12 mouse cellular contexts compared by ENCODE assay signal in genomic region chr11:45472171-45472570, GRCm38 (mm10).
DNase-seq lines count a peak whose midpoint lies in the region; ATAC-seq lines count a peak whose summit lies in the region.
"Had no signal": no experiment of that assay in that cellular context is flagged by ENCODE, and none has a peak within 500 bp of the region (broad histone marks: within the 10 kb centered on the region; RNA-seq: fewer than 3 reads in every experiment).

No protein-coding gene starts in this region.

- 69% methylated on average over 5 of the region's 5 CpGs for WGBS in kidney, embryonic 15.5 days

- no peaks in the 10 kb centered on the region for H3K27me3 ChIP-seq in kidney, embryonic 15.5 days

- H3K4me2 ChIP-seq in kidney, embryonic 15.5 days = no peak overlapping the region

- peak; percentile 4 for DNase-seq in adrenal gland, postnatal 25 days
- no peak for DNase-seq in adrenal gland, postnatal 4 days (ENCODE audit: low spot score in 2 of 2)
- peak; percentile 34 for DNase-seq in layer of hippocampus, adult 11-12 months (ENCODE audit: low spot score)
- DNase-seq in layer of hippocampus, adult 9-10 months (ENCODE audit: low spot score) = no peak
- peak; percentile 98 for DNase-seq in cerebellum, adult 9-11 months
- DNase-seq in layer of hippocampus, postnatal 14 days (ENCODE audit: low spot score in 2 of 2) = peak; percentile 45 to 87
- no peak for DNase-seq in thymus, postnatal 25 days
- DNase-seq: liver, postnatal 0 days; thymus, postnatal 36 days had no signal

- H3K36me3 ChIP-seq in kidney, embryonic 15.5 days = no peaks in the 10 kb centered on the region
- H3K36me3 ChIP-seq: G1E had no signal

- no peaks in the 10 kb centered on the region for H3K9me3 ChIP-seq in kidney, embryonic 15.5 days (replicated peaks)
- H3K9me3 ChIP-seq: G1E had no signal

- no peaks in the 10 kb centered on the region for H3K4me1 ChIP-seq in kidney, embryonic 15.5 days

- ATAC-seq in kidney, embryonic 15.5 days (replicated peaks; ENCODE audit: low FRiP score) = no peak
- ATAC-seq: liver, postnatal 0 days had no signal

- no peak overlapping the region for H3K9ac ChIP-seq in kidney, embryonic 15.5 days
- H3K9ac ChIP-seq: liver, postnatal 0 days had no signal

- H3K4me3 ChIP-seq in kidney, embryonic 15.5 days (replicated peaks) = no peak overlapping the region

- H3K27ac ChIP-seq in kidney, embryonic 15.5 days = no peak overlapping the region
- H3K27ac ChIP-seq: kidney, postnatal 0 days had no signal

Comparison
In these comparisons a context has a peak if more than half of its experiments do, and no peak if none do; other contexts are left out.
1. DNase-seq: peak in adrenal gland, postnatal 25 days (single experiment), layer of hippocampus, adult 11-12 months (single experiment), cerebellum, adult 9-11 months (single experiment) and layer of hippocampus, postnatal 14 days (2 of 2); none in adrenal gland, postnatal 4 days (0 of 2), layer of hippocampus, adult 9-10 months (single experiment) and thymus, postnatal 25 days (single experiment).